Mouse (Mus musculus): ENCODE results near the gene AA467197. TPM values are rescaled to one million over a fixed set of nuclear protein-coding genes. Genes with fewer than 3 reads are reported as not detected.

Gene AA467197
- polyA plus RNA-seq, 1 experiment from 2014 or later = 201 TPM

DNA sequence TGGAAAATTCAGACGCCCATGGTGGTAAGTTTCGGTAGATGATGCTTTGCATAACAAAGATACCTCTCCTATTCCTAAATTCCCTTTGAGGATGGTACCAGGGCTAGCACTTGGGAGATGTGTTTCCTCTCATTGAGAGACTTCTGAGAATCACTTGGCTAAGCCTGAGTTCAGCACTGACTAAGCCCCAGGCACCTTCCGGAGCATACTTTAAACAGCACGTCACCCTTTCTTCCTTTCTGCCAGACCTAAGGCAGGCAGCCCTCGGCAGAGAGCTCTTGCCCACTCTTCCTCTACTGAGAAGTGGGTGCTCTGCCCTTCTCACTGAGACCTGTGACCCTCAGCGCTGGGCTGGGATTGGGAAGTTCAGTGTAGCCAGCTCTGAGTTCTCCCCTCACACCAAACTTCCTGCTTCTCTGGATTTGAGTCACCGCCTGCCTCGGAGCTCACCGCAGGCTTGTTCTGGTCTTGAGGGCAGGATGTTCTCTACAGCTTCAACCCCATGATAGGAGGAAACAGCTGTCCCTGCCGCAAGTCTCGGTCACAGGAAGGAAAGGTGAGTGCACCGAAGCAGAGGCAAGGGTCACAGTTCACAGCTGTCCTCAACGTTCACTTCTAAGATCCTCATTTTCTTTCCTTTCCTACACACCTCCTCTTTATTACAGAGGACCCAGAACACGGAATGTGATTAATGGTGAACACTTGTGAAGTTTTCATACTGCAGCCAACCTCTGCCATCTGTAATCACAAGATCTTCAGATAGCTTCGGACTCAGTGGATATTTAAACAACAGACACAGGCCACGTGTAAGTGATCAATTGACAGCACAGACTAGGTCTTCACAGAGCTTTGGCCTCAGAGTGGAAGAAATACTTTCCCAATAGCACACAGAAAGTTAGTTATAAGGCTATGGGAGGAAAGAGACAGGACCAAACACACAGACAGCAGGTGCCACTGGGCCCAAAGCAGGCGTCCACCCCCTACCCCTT lies 15.6 kb downstream of the AA467197 start:
- ATAC-seq (ENCODE audit: low FRiP score, low TSS enrichment) (peak; percentile 82), DNase-seq (ENCODE audit: low spot score) (peak; percentile 34)
- H3K4me3 ChIP-seq (ENCODE audit: low read depth, low read length) = no peak overlapping the region
- no peak overlapping the region for H3K4me2 ChIP-seq (replicated peaks; ENCODE audit: low read depth)
- TF ChIP-seq EP300 (optimal IDR thresholded peaks at IDR 0.05) = no peak
- TF ChIP-seq CTCF (IDR thresholded peaks at IDR 0.05; ENCODE audit: low read depth) = no peak
- H3K36me3 ChIP-seq (ENCODE audit: control insufficient read depth, insufficient read depth, low read length) = no peaks in the 10 kb centered on the region
- WGBS = 45% methylated on average over 17 of the region's 17 CpGs
- no peaks in the 10 kb centered on the region for H3K9me3 ChIP-seq (ENCODE audit: control insufficient read depth, low read length)
- H3K9ac ChIP-seq (ENCODE audit: low read length) = no peak overlapping the region
- peak overlapping the region; percentile 53 for H3K27ac ChIP-seq (replicated peaks)
- no peaks in the 10 kb centered on the region for H3K27me3 ChIP-seq (ENCODE audit: control insufficient read depth, insufficient read depth, low read length)
- H3K4me1 ChIP-seq (replicated peaks; ENCODE audit: control insufficient read depth, insufficient read depth) = no peaks in the 10 kb centered on the region

DNA sequence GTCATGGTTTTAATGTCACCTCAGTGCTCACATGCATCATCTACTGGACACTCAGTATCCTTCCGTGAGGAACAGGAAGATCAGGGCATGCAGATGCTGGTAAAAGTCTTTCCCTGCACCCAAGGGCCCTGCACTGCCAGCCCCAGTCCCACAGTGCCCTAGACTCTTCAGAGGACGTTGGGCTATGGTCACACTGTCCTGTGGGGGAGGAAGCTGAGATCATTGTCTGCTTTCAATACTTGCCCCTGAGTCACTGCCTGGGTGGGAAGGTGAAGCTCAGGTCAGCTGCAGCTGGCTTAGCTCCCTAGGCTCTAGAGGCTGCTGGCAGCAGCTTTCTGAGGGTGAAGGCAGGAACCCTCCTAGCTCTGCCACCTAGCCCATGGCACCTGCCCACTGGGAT lies 19.3 kb downstream of the AA467197 start:
- ATAC-seq (ENCODE audit: low FRiP score, low TSS enrichment) (peak; percentile 35; the same call in 1 of the 2 replicates), DNase-seq (ENCODE audit: low spot score) (no peak)
- Histone ChIP-seq H3K9ac (ENCODE audit: low read length) (no peak overlapping the region), H3K27ac (replicated peaks) (peak overlapping the region; percentile 9), H3K27me3 (ENCODE audit: control insufficient read depth, insufficient read depth, low read length) (no peaks in the 10 kb centered on the region), H3K36me3 (ENCODE audit: control insufficient read depth, insufficient read depth, low read length) (no peaks in the 10 kb centered on the region), H3K4me1 (replicated peaks; ENCODE audit: control insufficient read depth, insufficient read depth) (no peaks in the 10 kb centered on the region), H3K9me3 (ENCODE audit: control insufficient read depth, low read length) (no peaks in the 10 kb centered on the region), H3K4me2 (replicated peaks; ENCODE audit: low read depth) (no peak overlapping the region), H3K4me3 (ENCODE audit: low read depth, low read length) (no peak overlapping the region)
- WGBS = 47% methylated on average over 2 of the region's 2 CpGs
- TF ChIP-seq EP300 (optimal IDR thresholded peaks at IDR 0.05) = no peak
- no peak for TF ChIP-seq CTCF (IDR thresholded peaks at IDR 0.05; ENCODE audit: low read depth)

DNA sequence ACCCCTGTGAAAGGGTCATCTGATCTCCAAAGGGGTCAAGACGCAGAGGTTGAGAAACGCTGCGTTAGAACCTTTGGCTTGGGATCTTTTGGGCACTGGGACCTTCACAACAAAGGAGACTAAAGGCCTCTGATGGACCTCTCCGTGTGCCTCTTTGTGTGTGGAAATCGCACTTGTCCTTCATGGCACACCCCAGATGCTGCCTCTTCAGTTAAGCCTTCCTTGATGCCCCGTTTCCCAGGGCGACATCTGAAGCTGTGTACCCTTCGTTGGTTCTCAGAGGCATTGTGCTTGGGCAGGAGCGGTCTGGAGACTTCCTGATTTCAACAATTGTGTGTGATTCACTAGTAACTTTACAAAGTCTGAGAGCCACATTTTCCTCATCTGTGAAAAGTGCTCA lies 20.0 kb downstream of the AA467197 start:
- H3K4me1 ChIP-seq (replicated peaks; ENCODE audit: control insufficient read depth, insufficient read depth) = no peaks in the 10 kb centered on the region
- H3K27ac ChIP-seq (replicated peaks) = peak overlapping the region; percentile 87
- whole genome bisulfite sequencing = 48% methylated on average over 9 of the region's 9 CpGs
- no peaks in the 10 kb centered on the region for H3K36me3 ChIP-seq (ENCODE audit: control insufficient read depth, insufficient read depth, low read length)
- no peak for TF ChIP-seq CTCF (IDR thresholded peaks at IDR 0.05; ENCODE audit: low read depth)
- no peak for TF ChIP-seq EP300 (optimal IDR thresholded peaks at IDR 0.05)
- no peak overlapping the region for H3K4me2 ChIP-seq (replicated peaks; ENCODE audit: low read depth)
- DNase-seq (ENCODE audit: low spot score) (no peak), ATAC-seq (ENCODE audit: low FRiP score, low TSS enrichment) (no peak)
- no peak overlapping the region for H3K9ac ChIP-seq (ENCODE audit: low read length)
- no peaks in the 10 kb centered on the region for H3K9me3 ChIP-seq (ENCODE audit: control insufficient read depth, low read length)
- H3K4me3 ChIP-seq (ENCODE audit: low read depth, low read length) = no peak overlapping the region
- H3K27me3 ChIP-seq (ENCODE audit: control insufficient read depth, insufficient read depth, low read length) = no peaks in the 10 kb centered on the region

DNA sequence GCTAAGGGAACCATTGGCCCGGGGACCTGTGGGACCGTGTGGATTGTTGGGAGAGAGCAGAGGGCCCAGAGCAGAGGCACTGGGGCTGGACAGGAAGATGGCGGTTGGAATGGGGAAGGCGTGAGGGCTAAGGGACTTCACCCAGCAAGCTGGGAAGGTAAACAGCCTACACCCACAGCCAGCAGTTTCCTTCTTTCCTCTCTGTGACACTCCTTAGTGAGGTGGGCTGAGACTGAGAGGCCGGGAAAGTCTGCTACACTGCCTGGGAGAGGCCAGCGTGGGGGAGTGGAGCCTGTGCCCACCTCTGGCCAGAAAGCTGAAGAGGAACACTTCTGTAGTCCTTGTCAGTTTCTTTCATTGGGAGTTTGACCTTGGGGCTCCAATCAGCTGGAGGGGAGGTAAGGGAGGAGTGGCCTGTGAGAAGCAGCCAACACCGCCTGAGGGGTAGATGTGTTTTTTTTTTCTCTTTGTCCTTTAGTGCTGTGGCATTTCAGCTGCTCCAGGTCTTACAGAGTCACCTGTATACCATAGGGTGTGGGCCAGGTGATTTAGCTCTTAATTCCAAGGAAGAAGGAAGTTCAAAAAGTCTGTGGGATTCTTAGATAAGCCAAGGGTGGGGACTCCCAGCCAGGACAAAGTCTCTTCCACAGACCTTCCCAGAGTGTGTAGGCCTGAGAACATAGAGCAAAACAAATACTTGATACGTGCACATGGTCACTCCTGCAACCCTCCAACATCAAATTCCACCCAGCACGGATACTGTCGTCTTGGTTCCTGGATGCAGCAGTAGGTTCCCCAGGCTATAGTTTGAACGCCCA lies 21.1 kb downstream of the AA467197 start:
- ATAC-seq (ENCODE audit: low FRiP score, low TSS enrichment) = peak; percentile 96

GRCm38 (mm10) chr2:122659825-122660224 lies 23.0 kb downstream of the AA467197 start:
- TF ChIP-seq CTCF (IDR thresholded peaks at IDR 0.05; ENCODE audit: low read depth) (no peak), EP300 (optimal IDR thresholded peaks at IDR 0.05) (no peak)

More for the DNA sequence above, 21.1 kb downstream of the AA467197 start:
- WGBS = 61% methylated on average over 11 of the region's 11 CpGs
- Histone ChIP-seq H3K36me3 (ENCODE audit: control insufficient read depth, insufficient read depth, low read length) (no peaks in the 10 kb centered on the region), H3K4me2 (replicated peaks; ENCODE audit: low read depth) (no peak overlapping the region), H3K4me1 (replicated peaks; ENCODE audit: control insufficient read depth, insufficient read depth) (no peaks in the 10 kb centered on the region), H3K9me3 (ENCODE audit: control insufficient read depth, low read length) (no peaks in the 10 kb centered on the region), H3K27me3 (ENCODE audit: control insufficient read depth, insufficient read depth, low read length) (no peaks in the 10 kb centered on the region), H3K9ac (ENCODE audit: low read length) (no peak overlapping the region), H3K27ac (replicated peaks) (peak overlapping the region; percentile 87), H3K4me3 (ENCODE audit: low read depth, low read length) (no peak overlapping the region)
- DNase-seq (ENCODE audit: low spot score) = peak; percentile 69
- TF ChIP-seq EP300 (optimal IDR thresholded peaks at IDR 0.05) = no peak
- TF ChIP-seq CTCF (IDR thresholded peaks at IDR 0.05; ENCODE audit: low read depth) = no peak

More at GRCm38 (mm10) chr2:122659825-122660224, 23.0 kb downstream of the AA467197 start:
- H3K4me3 ChIP-seq (ENCODE audit: low read depth, low read length) = no peak overlapping the region
- H3K4me1 ChIP-seq (replicated peaks; ENCODE audit: control insufficient read depth, insufficient read depth) = no peaks in the 10 kb centered on the region
- ATAC-seq (ENCODE audit: low FRiP score, low TSS enrichment) = no peak
- WGBS = 79% methylated on average over 7 of the region's 7 CpGs
- DNase-seq (ENCODE audit: low spot score) = no peak
- H3K27me3 ChIP-seq (ENCODE audit: control insufficient read depth, insufficient read depth, low read length) = no peaks in the 10 kb centered on the region
- no peak overlapping the region for H3K27ac ChIP-seq (replicated peaks)
- H3K36me3 ChIP-seq (ENCODE audit: control insufficient read depth, insufficient read depth, low read length) = no peaks in the 10 kb centered on the region
- H3K4me2 ChIP-seq (replicated peaks; ENCODE audit: low read depth) = no peak overlapping the region
- H3K9ac ChIP-seq (ENCODE audit: low read length) = no peak overlapping the region
- H3K9me3 ChIP-seq (ENCODE audit: control insufficient read depth, low read length) = no peaks in the 10 kb centered on the region
